Mouse (Mus musculus) forebrain, embryonic 11.5 days (tissue): Measurements from ENCODE around the gene Trp53. TPM values are rescaled to one million over a fixed set of nuclear protein-coding genes. Genes with fewer than 3 reads are reported as not detected.

Experiments used
- ATAC-seq: fragments of 200-750 bp; cut with Nextera tagmentation; replicated peaks from 2 replicates; pipeline ENCODE4 v1.8.0; 2017; ENCODE audit warnings: moderate TSS enrichment; ENCODE audit not compliant: low FRiP score
- DNase-seq: peaks from one replicate; pipeline ENCODE4 v3.0.0-alpha.2; 2017; ENCODE audit warnings: low spot score
- H3K27ac ChIP-seq: fragments of 300-500 bp; sonication (generic); 2 replicates; pipeline ENCODE4 v1.5.1; 2014; ENCODE audit warnings: low read depth, low read length
- H3K27me3 ChIP-seq: fragments of 300-500 bp; sonication (generic); 2 replicates; pipeline ENCODE4 v1.6.1; 2014; ENCODE audit warnings: mild to moderate bottlenecking, low read length, mixed read lengths; ENCODE audit not compliant: control insufficient read depth, insufficient read depth
- H3K36me3 ChIP-seq: fragments of 300-500 bp; sonication (generic); 2 replicates; pipeline ENCODE4 v1.6.1; 2014; ENCODE audit warnings: mild to moderate bottlenecking, low read length, moderate library complexity, mixed read lengths; ENCODE audit not compliant: control insufficient read depth, insufficient read depth
- H3K4me1 ChIP-seq: fragments of 300-500 bp; sonication (generic); replicated peaks from 2 replicates; pipeline ENCODE4 v1.6.1; 2014; ENCODE audit warnings: low read length, mixed read lengths; ENCODE audit not compliant: control insufficient read depth, insufficient read depth
- H3K4me2 ChIP-seq: fragments of 300-500 bp; sonication (generic); 2 replicates; pipeline ENCODE4 v1.6.1; 2014; ENCODE audit warnings: low read depth, mild to moderate bottlenecking, low read length, moderate library complexity, mixed read lengths; ENCODE audit not compliant: severe bottlenecking
- H3K4me3 ChIP-seq: fragments of 300-500 bp; sonication (generic); 2 replicates; pipeline ENCODE4 v1.5.1; 2014; ENCODE audit warnings: low read depth, low read length
- H3K9ac ChIP-seq: fragments of 300-500 bp; sonication (generic); 2 replicates; pipeline ENCODE4 v1.6.1; 2014; ENCODE audit warnings: low read length
- H3K9me3 ChIP-seq: fragments of 300-500 bp; sonication (generic); 2 replicates; pipeline ENCODE4 v1.6.1; 2016; ENCODE audit warnings: low read length, mixed read lengths; ENCODE audit not compliant: control insufficient read depth
- WGBS: fragments of 180-500 bp; shearing (Covaris S2); extraction: QIAGEN DNeasy Blood & Tissue Kit; methylation state at CpG from one replicate; pipeline ENCODE4 v1.1.7; 2014; 5-methylcytosine and 5-hydroxymethylcytosine counted together
- microRNA counts: library from miRNA; unstranded; fragments of <30 nt; microRNA quantifications from one replicate; lab custom pipeline; 2015
- microRNA-seq: library from miRNA; unstranded; fragments of <30 nt; microRNA quantifications from one replicate; pipeline ENCODE4, GENCODE M21; 2016; ENCODE audit not compliant: insufficient number of aligned reads
- polyA plus RNA-seq: library from polyadenylated mRNA; unstranded; fragments of >200 nt; fragmentation: Nextera tagmentation; extraction: Ambion mirVana; gene quantifications from 2 replicates; pipeline ENCODE4 v1.2.1, GENCODE M21; 2014

Gene Trp53
- polyA plus RNA-seq, 1 experiment from 2014 or later: 168 TPM

DNA sequence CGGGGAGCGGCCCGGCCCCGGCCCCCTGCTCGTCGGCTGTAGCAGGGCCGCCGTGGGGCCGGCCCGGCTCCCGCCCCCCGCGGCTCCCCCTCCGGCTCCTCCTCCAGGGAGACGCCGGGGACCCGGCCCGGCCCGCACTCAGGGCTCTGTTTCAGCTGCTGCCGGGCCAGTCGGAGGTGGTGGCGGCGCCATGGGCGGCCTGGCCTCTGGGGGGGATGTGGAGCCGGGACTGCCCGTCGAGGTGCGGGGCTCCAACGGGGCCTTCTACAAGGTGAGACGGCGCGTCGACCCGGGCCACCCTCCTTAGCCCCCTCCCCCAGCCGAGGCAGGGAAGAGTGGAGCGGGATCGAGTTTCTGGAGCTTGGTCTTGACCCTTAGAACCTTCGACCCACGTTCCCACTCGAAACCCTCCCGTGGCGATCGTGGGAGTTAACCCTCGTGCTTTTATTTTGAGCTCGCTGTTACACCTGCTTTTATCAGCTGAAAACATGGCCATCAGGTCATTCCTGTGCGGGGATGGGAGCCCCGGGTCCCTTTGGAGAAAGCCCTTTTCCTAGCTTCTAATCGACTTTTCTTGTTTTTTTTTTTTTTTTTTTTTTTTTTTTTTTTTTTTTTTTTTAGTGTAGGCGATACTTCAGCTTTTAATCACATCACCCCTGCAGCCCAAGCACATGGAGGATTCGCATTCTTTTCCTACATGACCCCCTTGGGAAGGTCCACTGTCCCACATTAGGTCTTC, 53.1 kb downstream of the Trp53 start:
- under 1% methylated on average over 49 of the region's 50 CpGs for WGBS
- peak overlapping the region; percentile 98 for H3K9ac ChIP-seq

DNA sequence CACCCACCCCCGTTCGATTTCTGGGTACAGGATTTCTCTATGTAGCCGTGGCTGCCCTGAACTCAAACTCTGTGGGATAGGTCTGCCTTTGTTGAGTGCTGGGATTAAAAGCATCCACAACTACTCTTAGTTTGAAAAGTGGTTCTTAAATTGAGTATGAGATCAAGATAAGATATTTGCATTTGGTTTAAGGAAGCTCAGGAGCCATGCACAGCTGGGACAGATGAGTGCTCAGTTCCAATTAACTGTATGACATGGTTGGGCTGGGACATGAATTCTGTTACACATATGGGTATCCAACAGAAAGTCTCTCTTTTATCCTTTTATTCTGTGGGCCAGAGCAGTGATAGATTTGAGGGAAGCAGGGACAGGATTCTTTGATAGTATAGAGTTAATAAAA, 55.3 kb downstream of the Trp53 start:
- Histone ChIP-seq H3K27ac (no peak overlapping the region), H3K4me3 (no peak overlapping the region), H3K27me3 (no peaks in the 10 kb centered on the region), H3K4me2 (0 out of 2 replicates have a peak overlapping the region, but pooled peaks have one; percentile 27), H3K9me3 (no peaks in the 10 kb centered on the region), H3K36me3 (no peaks in the 10 kb centered on the region; the same call in 1 of the 2 replicates), H3K9ac (no peak overlapping the region), H3K4me1 (peaks cover 7% of the 10 kb centered on the region; the same call in 1 of the 2 replicates)
- ATAC-seq (no peak), DNase-seq (no peak)
- 88% methylated on average over 3 of the region's 3 CpGs for WGBS

More for the DNA sequence above, 53.1 kb downstream of the Trp53 start:
- Histone ChIP-seq H3K9me3 (no peaks in the 10 kb centered on the region), H3K4me1 (peaks cover 7% of the 10 kb centered on the region; the same call in 1 of the 2 replicates), H3K36me3 (no peaks in the 10 kb centered on the region; the same call in 1 of the 2 replicates), H3K27me3 (no peaks in the 10 kb centered on the region), H3K4me2 (peak overlapping the region; percentile 61), H3K4me3 (peak overlapping the region; percentile 99), H3K27ac (peak overlapping the region; percentile 91)
- DNase-seq (no peak), ATAC-seq (peak; percentile 72)

MicroRNA genes within 50 kb of the gene (microRNA counts, 519-probe panel; counts per million panel counts)
- microRNA mmu-miR-467f (lab: Ali Mortazavi, UCI): 551 counts per million, percentile 0 among the panel's probes with 10 or more counts

Small RNAs within 50 kb of the gene (microRNA-seq; reads per million reads assigned to microRNA genes)
- not detected for gene Mir467f

Other genes starting within 250 kb of the Trp53 start
- 25.7 and 30.1 TPM in 2 replicates for gene Rnf227, start 239.9 kb upstream of the Trp53 start, polyA plus RNA-seq
- gene Chd3, start 211.0 kb upstream of the Trp53 start, polyA plus RNA-seq: 53.0 and 61.4 TPM in 2 replicates
- gene Naa38, start 184.9 kb upstream of the Trp53 start, polyA plus RNA-seq: 105 and 109 TPM in 2 replicates
- gene Cyb5d1, start 184.7 kb upstream of the Trp53 start, polyA plus RNA-seq: 43.7 and 44.4 TPM in 2 replicates
- gene Tmem88, start 182.1 kb upstream of the Trp53 start, polyA plus RNA-seq: 15.6 and 18.5 TPM in 2 replicates
- gene Kdm6b, start 166.7 kb upstream of the Trp53 start, polyA plus RNA-seq: 40.9 and 41.0 TPM in 2 replicates
- gene Dnah2, start 31.2 kb upstream of the Trp53 start, polyA plus RNA-seq: 2.1 and 2.6 TPM in 2 replicates
- 13.1 and 14.9 TPM in 2 replicates for gene Efnb3, start 20.2 kb upstream of the Trp53 start, polyA plus RNA-seq
- gene Wrap53, start 104 bp upstream of the Trp53 start, polyA plus RNA-seq: 39.3 and 44.1 TPM in 2 replicates
- 9.3 and 12.6 TPM in 2 replicates for gene Atp1b2, start 25.6 kb downstream of the Trp53 start, polyA plus RNA-seq
- gene Shbg, start 37.5 kb downstream of the Trp53 start, polyA plus RNA-seq: not detected in 2 replicates
- 13.9 and 17.7 TPM in 2 replicates for gene Sat2, start 41.7 kb downstream of the Trp53 start, polyA plus RNA-seq
- gene Fxr2, start 52.6 kb downstream of the Trp53 start, polyA plus RNA-seq: 33.6 and 44.1 TPM in 2 replicates
- gene Sox15, start 75.0 kb downstream of the Trp53 start, polyA plus RNA-seq: not detected in 2 replicates
- 39.0 TPM in 2 replicates for gene Mpdu1, start 82.3 kb downstream of the Trp53 start, polyA plus RNA-seq
- gene Cd68, start 85.8 kb downstream of the Trp53 start, polyA plus RNA-seq: 6.3 and 6.4 TPM in 2 replicates
- gene Eif4a1, start 92.1 kb downstream of the Trp53 start, polyA plus RNA-seq: 827 and 855 TPM in 2 replicates
- 110 and 117 TPM in 2 replicates for gene Senp3, start 101.7 kb downstream of the Trp53 start, polyA plus RNA-seq
- not detected in 2 replicates for gene Tnfsf13, start 105.4 kb downstream of the Trp53 start, polyA plus RNA-seq
- gene Tnfsf12, start 115.5 kb downstream of the Trp53 start, polyA plus RNA-seq: 2.4 TPM in 2 replicates
- gene Tnfsfm13, start 115.7 kb downstream of the Trp53 start, polyA plus RNA-seq: 0.60 and 1.2 TPM in 2 replicates
- gene Polr2a, start 178.3 kb downstream of the Trp53 start, polyA plus RNA-seq: 61.2 and 65.7 TPM in 2 replicates
- not detected in 2 replicates for gene Slc35g3, start 181.6 kb downstream of the Trp53 start, polyA plus RNA-seq
- 1.1 and 1.4 TPM in 2 replicates for gene Zbtb4, start 185.6 kb downstream of the Trp53 start, polyA plus RNA-seq
- 0.73 and 1.1 TPM in 2 replicates for gene Chrnb1, start 215.6 kb downstream of the Trp53 start, polyA plus RNA-seq
- gene Fgf11, start 221.5 kb downstream of the Trp53 start, polyA plus RNA-seq: 1.3 and 1.7 TPM in 2 replicates
- 0.32 and 0.65 TPM in 2 replicates for gene Tmem102, start 225.3 kb downstream of the Trp53 start, polyA plus RNA-seq
- gene Gm39566, start 234.9 kb downstream of the Trp53 start, polyA plus RNA-seq: not detected in 2 replicates
- gene Spem2, start 238.1 kb downstream of the Trp53 start, polyA plus RNA-seq: not detected in 2 replicates
- gene Spem1, start 241.8 kb downstream of the Trp53 start, polyA plus RNA-seq: 0.53 TPM in 1 of 2 replicates, not detected in the other